Mouse (Mus musculus) liver, adult 2 months (tissue): Measurements from ENCODE around the gene H2al2a.

Experiments used
- CTCF ChIP-seq: fragments of 200-500 bp; IDR thresholded peaks from 2 replicates; pipeline ENCODE4 v1.5.1; 2011; ENCODE audit warnings: low read depth, low read length, control low read depth
- POLR2A ChIP-seq: fragments of 200-500 bp; IDR thresholded peaks from 2 replicates; pipeline ENCODE4 v1.6.1; 2011; ENCODE audit warnings: low read length, control low read depth; ENCODE audit not compliant: insufficient read depth; ENCODE audit errors: extremely low read depth

GRCm38 (mm10) chr2:18037491-18037890 is 40.7 kb upstream of the H2al2a start, which contains the start of gene A930004D18Rik:
- no peak for TF ChIP-seq CTCF
- TF ChIP-seq POLR2A = no peak
